Mouse (Mus musculus) neural tube, embryonic 12.5 days (tissue): Measurements from ENCODE around the gene Ermap. TPM values are rescaled to one million over a fixed set of nuclear protein-coding genes. Genes with fewer than 3 reads are reported as not detected.
A peak's percentile ranks its signal among the peaks of the same experiment; 100 is the strongest.

Experiments used
- ATAC-seq: fragments of 200-750 bp; cut with Nextera tagmentation; 2 replicates; pipeline ENCODE4 v1.8.0; 2017; ENCODE audit warnings: low read depth, mild to moderate bottlenecking, moderate TSS enrichment, moderate library complexity; ENCODE audit not compliant: low FRiP score
- H3K27ac ChIP-seq: fragments of 300-500 bp; sonication (generic); 2 replicates; pipeline ENCODE4 v1.5.1; 2016
- H3K27me3 ChIP-seq: fragments of 300-500 bp; sonication (generic); replicated peaks from 2 replicates; pipeline ENCODE4 v1.6.1; 2016; ENCODE audit warnings: mild to moderate bottlenecking
- H3K36me3 ChIP-seq: fragments of 300-500 bp; sonication (generic); 2 replicates; pipeline ENCODE4 v1.6.1; 2016; ENCODE audit warnings: mild to moderate bottlenecking
- H3K4me1 ChIP-seq: fragments of 300-500 bp; sonication (generic); 2 replicates; pipeline ENCODE4 v1.6.1; 2016
- H3K4me2 ChIP-seq: fragments of 300-500 bp; sonication (generic); replicated peaks from 2 replicates; pipeline ENCODE4 v1.6.1; 2016; ENCODE audit warnings: mild to moderate bottlenecking
- H3K4me3 ChIP-seq: fragments of 300-500 bp; sonication (generic); 2 replicates; pipeline ENCODE4 v1.5.1; 2016
- H3K9ac ChIP-seq: fragments of 300-500 bp; sonication (generic); 2 replicates; pipeline ENCODE4 v1.6.1; 2016; ENCODE audit warnings: mild to moderate bottlenecking
- H3K9me3 ChIP-seq: fragments of 300-500 bp; sonication (generic); 2 replicates; pipeline ENCODE4 v1.6.1; 2016; ENCODE audit warnings: mild to moderate bottlenecking
- WGBS: fragments of 180-500 bp; shearing (Covaris S2); methylation state at CpG from one replicate; pipeline ENCODE4 v1.1.7; 2016; 5-methylcytosine and 5-hydroxymethylcytosine counted together
- polyA plus RNA-seq: library from polyadenylated mRNA; unstranded; fragments of >200 nt; fragmentation: Nextera tagmentation; extraction: Ambion mirVana; gene quantifications from 2 replicates; pipeline ENCODE4 v1.2.1, GENCODE M21; 2016

Gene Ermap
- polyA plus RNA-seq, 1 experiment from 2014 or later = 5.7 TPM

- Histone ChIP-seq H3K9me3 (no peaks in the 10 kb centered on the region), H3K4me3 (no peak overlapping the region), H3K4me1 (no peaks in the 10 kb centered on the region), H3K27me3 (no peaks in the 10 kb centered on the region), H3K9ac (no peak overlapping the region), H3K36me3 (no peaks in the 10 kb centered on the region), H3K27ac (no peak overlapping the region), H3K4me2 (no peak overlapping the region)
- ATAC-seq = no peak
- 52% methylated on average over 4 of the region's 4 CpGs for WGBS
These were observed 9.6 kb downstream of the Ermap start for GRCm38 (mm10) chr4:119180133-119180707.

GRCm38 (mm10) chr4:119178331-119178730 is 11.5 kb downstream of the Ermap start:
- WGBS = 73% methylated on average over 18 of the region's 18 CpGs

GRCm38 (mm10) chr4:119177702-119178101 is 12.1 kb downstream of the Ermap start:
- H3K27ac ChIP-seq = no peak overlapping the region
- 77% methylated on average over 5 of the region's 5 CpGs for WGBS
- H3K9ac ChIP-seq = no peak overlapping the region
- no peaks in the 10 kb centered on the region for H3K27me3 ChIP-seq
- H3K4me1 ChIP-seq = peaks cover 7% of the 10 kb centered on the region
- H3K36me3 ChIP-seq = no peaks in the 10 kb centered on the region
- no peaks in the 10 kb centered on the region for H3K9me3 ChIP-seq
- no peak for ATAC-seq
- H3K4me3 ChIP-seq = no peak overlapping the region
- H3K4me2 ChIP-seq = no peak overlapping the region

More at GRCm38 (mm10) chr4:119178331-119178730, 11.5 kb downstream of the Ermap start:
- Histone ChIP-seq H3K4me3 (no peak overlapping the region), H3K4me1 (0 out of 2 replicates have a peak, but pooled peaks cover under 1% of the 10 kb centered on the region), H3K4me2 (no peak overlapping the region), H3K9ac (no peak overlapping the region), H3K27ac (no peak overlapping the region), H3K36me3 (no peaks in the 10 kb centered on the region), H3K9me3 (no peaks in the 10 kb centered on the region), H3K27me3 (no peaks in the 10 kb centered on the region)
- no peak for ATAC-seq

- ATAC-seq = peak; percentile 100
- Histone ChIP-seq H3K4me2 (peak within 1 kb of the TSS; percentile 67), H3K4me1 (peaks cover 16% of the 10 kb centered on the region), H3K36me3 (peaks cover 19% of the 10 kb centered on the region), H3K9me3 (no peaks in the 10 kb centered on the region), H3K27me3 (no peaks in the 10 kb centered on the region), H3K4me3 (peak within 1 kb of the TSS; percentile 75), H3K27ac (0 out of 2 replicates have a peak within 1 kb of the TSS, but pooled peaks have one; percentile 7), H3K9ac (peak within 1 kb of the TSS; percentile 77)
- under 1% methylated on average over 40 of the region's 40 CpGs for WGBS
These were observed 15.9 kb downstream of the Ermap start, which contains the start of gene Zfp691 for GRCm38 (mm10) chr4:119173851-119174453. Gene Zfp691, minus strand, starts transcription at chr4:119174195.

GRCm38 (mm10) chr4:119172919-119173650 is 16.7 kb downstream of the Ermap start:
- ATAC-seq = no peak
- Histone ChIP-seq H3K27ac (no peak overlapping the region), H3K9ac (peak overlapping the region; percentile 77), H3K36me3 (peaks cover 28% of the 10 kb centered on the region), H3K4me3 (peak overlapping the region; percentile 75), H3K4me2 (peak overlapping the region; percentile 67), H3K4me1 (peaks cover 16% of the 10 kb centered on the region), H3K27me3 (no peaks in the 10 kb centered on the region), H3K9me3 (no peaks in the 10 kb centered on the region)
- 45% methylated on average over 18 of the region's 18 CpGs for WGBS

GRCm38 (mm10) chr4:119167663-119168062 is 22.1 kb downstream of the Ermap start:
- no peak overlapping the region for H3K4me2 ChIP-seq
- no peak overlapping the region for H3K27ac ChIP-seq
- 3% methylated on average over 4 of the region's 4 CpGs for WGBS
- peaks cover 28% of the 10 kb centered on the region for H3K36me3 ChIP-seq
- H3K4me1 ChIP-seq = peaks cover 9% of the 10 kb centered on the region; the same call in 1 of the 2 replicates
- H3K9ac ChIP-seq = no peak overlapping the region
- no peak overlapping the region for H3K4me3 ChIP-seq
- no peaks in the 10 kb centered on the region for H3K9me3 ChIP-seq
- H3K27me3 ChIP-seq = no peaks in the 10 kb centered on the region
- no peak for ATAC-seq

GRCm38 (mm10) chr4:119167068-119167467 is 22.7 kb downstream of the Ermap start:
- H3K9ac ChIP-seq = no peak overlapping the region
- H3K36me3 ChIP-seq = peaks cover 28% of the 10 kb centered on the region
- peaks cover 6% of the 10 kb centered on the region; the same call in 1 of the 2 replicates for H3K4me1 ChIP-seq
- H3K27ac ChIP-seq = no peak overlapping the region
- WGBS = 83% methylated on average over 4 of the region's 4 CpGs
- H3K4me3 ChIP-seq = no peak overlapping the region
- no peaks in the 10 kb centered on the region for H3K27me3 ChIP-seq
- H3K9me3 ChIP-seq = no peaks in the 10 kb centered on the region
- no peak overlapping the region for H3K4me2 ChIP-seq
- ATAC-seq = no peak

GRCm38 (mm10) chr4:119165916-119166315 is 23.9 kb downstream of the Ermap start:
- no peak overlapping the region for H3K4me2 ChIP-seq
- no peak overlapping the region for H3K27ac ChIP-seq
- WGBS = 82% methylated on average over 7 of the region's 7 CpGs
- no peak for ATAC-seq
- H3K36me3 ChIP-seq = peaks cover 28% of the 10 kb centered on the region
- no peaks in the 10 kb centered on the region for H3K9me3 ChIP-seq
- no peaks in the 10 kb centered on the region for H3K4me1 ChIP-seq
- H3K27me3 ChIP-seq = no peaks in the 10 kb centered on the region
- no peak overlapping the region for H3K4me3 ChIP-seq
- no peak overlapping the region for H3K9ac ChIP-seq

GRCm38 (mm10) chr4:119162990-119163389 is 26.8 kb downstream of the Ermap start:
- Histone ChIP-seq H3K36me3 (no peaks in the 10 kb centered on the region), H3K4me3 (no peak overlapping the region), H3K4me2 (no peak overlapping the region), H3K9me3 (no peaks in the 10 kb centered on the region), H3K27ac (no peak overlapping the region), H3K27me3 (no peaks in the 10 kb centered on the region), H3K9ac (no peak overlapping the region), H3K4me1 (no peaks in the 10 kb centered on the region)
- 65% methylated on average over 4 of the region's 4 CpGs for WGBS
- ATAC-seq = no peak

GRCm38 (mm10) chr4:119161358-119161757 is 28.5 kb downstream of the Ermap start:
- Histone ChIP-seq H3K9me3 (no peaks in the 10 kb centered on the region), H3K36me3 (no peaks in the 10 kb centered on the region), H3K27me3 (no peaks in the 10 kb centered on the region), H3K9ac (no peak overlapping the region), H3K27ac (no peak overlapping the region), H3K4me3 (no peak overlapping the region), H3K4me1 (no peaks in the 10 kb centered on the region), H3K4me2 (no peak overlapping the region)
- 82% methylated on average over 3 of the region's 3 CpGs for WGBS
- no peak for ATAC-seq

- Histone ChIP-seq H3K4me3 (no peak overlapping the region), H3K27ac (no peak overlapping the region)
- 85% methylated on average over 5 of the region's 5 CpGs for WGBS
These were observed 31.9 kb downstream of the Ermap start for GRCm38 (mm10) chr4:119157891-119158290.

GRCm38 (mm10) chr4:119157186-119157585 is 32.6 kb downstream of the Ermap start:
- Histone ChIP-seq H3K4me2 (no peak overlapping the region), H3K4me3 (no peak overlapping the region), H3K36me3 (no peaks in the 10 kb centered on the region), H3K27me3 (no peaks in the 10 kb centered on the region), H3K9me3 (no peaks in the 10 kb centered on the region), H3K27ac (no peak overlapping the region), H3K9ac (no peak overlapping the region), H3K4me1 (no peaks in the 10 kb centered on the region)
- WGBS = 35% methylated on average over 2 of the region's 2 CpGs
- ATAC-seq = no peak

More at GRCm38 (mm10) chr4:119157891-119158290, 31.9 kb downstream of the Ermap start:
- no peak for ATAC-seq
- no peak overlapping the region for H3K4me2 ChIP-seq
- no peak overlapping the region for H3K9ac ChIP-seq
- H3K4me1 ChIP-seq = no peaks in the 10 kb centered on the region
- H3K36me3 ChIP-seq = no peaks in the 10 kb centered on the region
- no peaks in the 10 kb centered on the region for H3K27me3 ChIP-seq
- no peaks in the 10 kb centered on the region for H3K9me3 ChIP-seq
